Mouse (Mus musculus) heart, embryonic 16.5 days (tissue): ENCODE results near the gene Nr1d1. TPM values are rescaled to one million over a fixed set of nuclear protein-coding genes. Genes with fewer than 3 reads are reported as not detected.

ENCODE experiments used
- ATAC-seq: fragments of 200-750 bp; cut with Nextera tagmentation; replicated peaks from 2 replicates; pipeline ENCODE4 v1.8.0; 2017; ENCODE audit warnings: moderate number of reproducible peaks; ENCODE audit not compliant: insufficient read depth, low FRiP score; ENCODE audit errors: extremely low read depth
- H3K27ac ChIP-seq: fragments of 300-500 bp; sonication (generic); 2 replicates; pipeline ENCODE4 v1.5.1; 2014; ENCODE audit warnings: mild to moderate bottlenecking, low read length, control low read depth, moderate library complexity
- H3K27me3 ChIP-seq: fragments of 300-500 bp; sonication (generic); 2 replicates; pipeline ENCODE4 v1.6.1; 2014; ENCODE audit warnings: low read length, mixed read lengths; ENCODE audit not compliant: control insufficient read depth, insufficient read depth
- H3K36me3 ChIP-seq: fragments of 300-500 bp; sonication (generic); 2 replicates; pipeline ENCODE4 v1.6.1; 2014; ENCODE audit not compliant: control insufficient read depth, insufficient read depth
- H3K4me1 ChIP-seq: fragments of 300-500 bp; sonication (generic); 2 replicates; pipeline ENCODE4 v1.6.1; 2014; ENCODE audit warnings: low read length, mixed read lengths; ENCODE audit not compliant: control insufficient read depth, insufficient read depth
- H3K4me2 ChIP-seq: fragments of 300-500 bp; sonication (generic); 2 replicates; pipeline ENCODE4 v1.6.1; 2014; ENCODE audit warnings: low read depth, mild to moderate bottlenecking, control low read depth, low read length
- H3K4me3 ChIP-seq: fragments of 300-500 bp; sonication (generic); 2 replicates; pipeline ENCODE4 v1.5.1; 2014; ENCODE audit warnings: mild to moderate bottlenecking, control low read depth, low read length
- H3K9ac ChIP-seq: fragments of 300-500 bp; sonication (generic); 2 replicates; pipeline ENCODE4 v1.6.1; 2014; ENCODE audit warnings: low read length, control low read depth
- H3K9me3 ChIP-seq: fragments of 300-500 bp; sonication (generic); replicated peaks from 2 replicates; pipeline ENCODE4 v1.6.1; 2016; ENCODE audit warnings: low read length; ENCODE audit not compliant: control insufficient read depth
- WGBS: fragments of 180-500 bp; shearing (Covaris S2); extraction: QIAGEN DNeasy Blood & Tissue Kit; methylation state at CpG from one replicate; pipeline ENCODE4 v1.1.7; 2014; 5-methylcytosine and 5-hydroxymethylcytosine counted together
- polyA plus RNA-seq: library from polyadenylated mRNA; unstranded; fragments of >200 nt; fragmentation: Nextera tagmentation; extraction: Ambion mirVana; gene quantifications from 2 replicates; pipeline ENCODE4 v1.2.1, GENCODE M21; 2015

The Nr1d1 gene
- polyA plus RNA-seq, 1 experiment from 2014 or later: 8.2 TPM

DNA sequence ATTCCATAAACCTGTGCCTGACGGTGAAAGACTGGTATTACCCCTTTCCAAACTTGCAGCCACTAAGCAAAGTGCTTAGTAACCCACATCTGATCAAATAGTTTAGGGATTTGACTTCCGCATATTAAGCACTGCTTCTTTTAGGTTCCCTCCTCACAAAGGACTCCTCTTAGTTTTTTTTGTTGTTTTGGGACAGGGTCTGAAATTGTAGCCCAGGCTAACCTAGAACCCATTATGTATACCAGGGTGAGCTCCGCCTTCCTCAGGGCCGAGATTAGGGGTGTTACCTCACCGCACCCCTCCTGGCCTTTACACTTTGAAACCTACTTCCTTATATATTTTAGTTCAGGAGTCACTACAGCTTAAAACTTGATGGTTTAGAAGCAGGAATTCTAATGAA is 14.7 kb upstream of the Nr1d1 start:
- no peak for ATAC-seq
- H3K27ac ChIP-seq: no peak overlapping the region; the same call in 1 of the 2 replicates
- H3K4me3 ChIP-seq: peak overlapping the region; percentile 67
- 35% methylated on average over 5 of the region's 5 CpGs for WGBS
- H3K36me3 ChIP-seq: no peaks in the 10 kb centered on the region
- H3K4me2 ChIP-seq: peak overlapping the region; percentile 97
- no peaks in the 10 kb centered on the region for H3K27me3 ChIP-seq
- peaks cover 50% of the 10 kb centered on the region for H3K4me1 ChIP-seq
- H3K9me3 ChIP-seq: no peaks in the 10 kb centered on the region
- peak overlapping the region; percentile 71 for H3K9ac ChIP-seq

DNA sequence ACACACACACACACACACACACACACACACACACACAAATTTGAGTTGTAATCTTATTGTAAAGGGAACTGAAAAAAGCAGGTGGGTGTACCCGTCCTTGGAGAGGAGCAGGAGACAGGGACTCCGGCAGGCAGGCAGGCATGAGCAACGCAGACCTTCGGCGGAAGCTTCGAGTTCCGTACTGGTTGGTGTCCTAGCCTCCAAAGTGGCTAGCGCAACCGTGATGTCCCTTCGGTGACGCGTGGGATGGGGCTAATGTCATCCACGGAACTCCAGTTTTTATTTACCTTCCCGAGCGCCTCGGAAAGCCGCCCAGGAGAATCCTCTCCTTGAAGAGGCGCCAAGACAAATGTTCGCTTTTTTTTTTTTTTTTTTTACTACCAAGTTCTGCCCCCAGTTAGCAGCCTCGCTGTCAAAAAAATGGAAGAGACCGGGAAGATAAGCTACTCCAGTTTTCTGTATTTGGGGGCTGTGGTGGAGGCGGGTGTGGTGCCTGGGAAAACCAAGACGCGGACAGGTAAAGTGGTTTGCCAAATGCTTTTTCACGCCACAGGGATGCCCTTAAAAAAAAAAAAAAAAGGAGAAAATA is 14.2 kb upstream of the Nr1d1 start:
- ATAC-seq: no peak
- under 1% methylated on average over 25 of the region's 25 CpGs for WGBS
- H3K4me3 ChIP-seq: peak overlapping the region; percentile 67
- no peaks in the 10 kb centered on the region for H3K36me3 ChIP-seq
- H3K27ac ChIP-seq: peak overlapping the region; percentile 84
- peak overlapping the region; percentile 71 for H3K9ac ChIP-seq
- peak overlapping the region; percentile 97 for H3K4me2 ChIP-seq
- H3K27me3 ChIP-seq: no peaks in the 10 kb centered on the region
- no peaks in the 10 kb centered on the region for H3K9me3 ChIP-seq
- peaks cover 53% of the 10 kb centered on the region for H3K4me1 ChIP-seq

DNA sequence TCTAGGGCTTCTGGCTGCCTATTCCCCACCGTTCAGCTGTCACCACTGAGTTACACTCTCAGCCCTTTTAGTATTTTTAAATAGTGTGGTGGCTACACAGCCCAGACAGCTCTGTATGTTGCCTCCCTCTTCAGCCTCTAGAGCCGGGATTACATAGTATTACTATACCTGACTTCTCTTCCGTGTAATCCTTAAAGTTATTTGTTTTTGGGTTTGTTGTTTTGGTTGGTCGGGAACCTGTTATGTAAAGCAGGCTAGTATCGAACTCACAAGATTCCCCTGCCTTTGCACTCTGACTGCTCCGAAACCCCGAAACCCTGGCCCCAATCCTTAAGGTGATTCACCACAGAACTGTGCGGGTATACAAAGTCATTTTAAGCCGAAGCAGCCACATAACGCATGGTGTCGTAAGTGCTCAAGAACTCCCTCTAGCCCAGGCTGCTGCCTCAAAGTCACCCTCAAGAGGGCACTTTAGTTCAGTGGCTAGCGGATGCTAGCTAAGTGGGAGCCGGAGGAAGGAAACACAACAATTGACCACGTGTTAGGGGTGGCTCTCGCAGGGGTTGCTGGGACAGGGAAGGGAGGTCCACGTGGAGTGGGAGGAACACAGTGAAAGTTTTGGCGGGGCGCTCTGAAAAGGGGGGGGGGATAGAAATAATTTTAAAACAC is 13.6 kb upstream of the Nr1d1 start:
- Histone ChIP-seq H3K9me3 (no peaks in the 10 kb centered on the region), H3K27me3 (no peaks in the 10 kb centered on the region), H3K4me1 (peaks cover 53% of the 10 kb centered on the region), H3K4me2 (peak overlapping the region; percentile 97), H3K27ac (peak overlapping the region; percentile 87), H3K9ac (peak overlapping the region; percentile 71), H3K4me3 (peak overlapping the region; percentile 67), H3K36me3 (no peaks in the 10 kb centered on the region)
- 8% methylated on average over 18 of the region's 18 CpGs for WGBS
- ATAC-seq: peak; percentile 64

DNA sequence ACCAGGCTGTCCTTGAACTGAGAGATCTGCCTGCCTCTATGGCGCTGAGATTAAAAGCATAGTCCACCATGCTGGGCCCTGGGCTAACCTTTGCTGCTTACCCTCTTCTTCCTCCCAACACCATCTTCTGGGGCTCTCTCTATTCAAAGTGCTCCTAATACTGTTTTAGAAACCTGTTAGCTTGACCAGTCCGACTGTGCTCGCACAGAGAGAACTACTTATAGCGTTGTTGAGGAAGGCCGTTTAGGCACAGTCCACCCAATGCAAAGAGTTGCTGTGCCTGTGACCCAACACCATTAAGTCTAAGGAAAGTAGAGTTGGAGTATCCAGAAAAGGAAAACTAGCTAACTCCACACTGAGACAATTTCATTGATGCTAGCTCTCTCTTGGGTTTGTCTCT is 13.0 kb upstream of the Nr1d1 start:
- WGBS: 88% methylated on average over 5 of the region's 5 CpGs
- H3K36me3 ChIP-seq: no peaks in the 10 kb centered on the region
- H3K4me2 ChIP-seq: peak overlapping the region; percentile 97; the same call in 1 of the 2 replicates
- H3K4me3 ChIP-seq: no peak overlapping the region
- H3K9ac ChIP-seq: peak overlapping the region; percentile 54
- no peak for ATAC-seq
- H3K4me1 ChIP-seq: peaks cover 56% of the 10 kb centered on the region
- H3K9me3 ChIP-seq: no peaks in the 10 kb centered on the region
- H3K27ac ChIP-seq: peak overlapping the region; percentile 87
- H3K27me3 ChIP-seq: no peaks in the 10 kb centered on the region

DNA sequence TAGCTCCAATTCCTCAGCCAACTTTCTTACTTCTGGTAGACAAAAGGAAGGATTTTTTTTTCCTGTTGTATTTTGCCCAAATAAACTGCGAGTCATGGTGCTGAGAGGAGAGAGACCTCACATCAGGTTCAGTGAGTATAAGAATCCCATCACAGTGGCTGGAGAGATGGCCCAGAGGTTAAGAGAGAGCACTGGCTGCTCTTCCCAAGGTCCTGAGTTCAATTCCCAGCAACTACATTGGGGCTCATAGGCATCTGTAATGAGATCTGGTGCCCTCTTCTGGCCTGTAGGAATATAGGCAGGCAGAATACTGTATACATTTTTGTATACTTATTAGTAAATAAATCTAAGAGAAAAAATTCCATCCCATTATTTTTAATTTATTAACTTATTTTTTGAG is 12.6 kb upstream of the Nr1d1 start:
- peak overlapping the region; percentile 99 for H3K27ac ChIP-seq
- no peak for ATAC-seq
- peak overlapping the region; percentile 59; the same call in 1 of the 2 replicates for H3K9ac ChIP-seq
- H3K4me2 ChIP-seq: peak overlapping the region; percentile 65
- WGBS: 82% methylated on average over 1 of the region's 1 CpGs
- no peaks in the 10 kb centered on the region for H3K27me3 ChIP-seq
- H3K9me3 ChIP-seq: no peaks in the 10 kb centered on the region
- no peak overlapping the region for H3K4me3 ChIP-seq
- peaks cover 61% of the 10 kb centered on the region for H3K4me1 ChIP-seq
- no peaks in the 10 kb centered on the region for H3K36me3 ChIP-seq

DNA sequence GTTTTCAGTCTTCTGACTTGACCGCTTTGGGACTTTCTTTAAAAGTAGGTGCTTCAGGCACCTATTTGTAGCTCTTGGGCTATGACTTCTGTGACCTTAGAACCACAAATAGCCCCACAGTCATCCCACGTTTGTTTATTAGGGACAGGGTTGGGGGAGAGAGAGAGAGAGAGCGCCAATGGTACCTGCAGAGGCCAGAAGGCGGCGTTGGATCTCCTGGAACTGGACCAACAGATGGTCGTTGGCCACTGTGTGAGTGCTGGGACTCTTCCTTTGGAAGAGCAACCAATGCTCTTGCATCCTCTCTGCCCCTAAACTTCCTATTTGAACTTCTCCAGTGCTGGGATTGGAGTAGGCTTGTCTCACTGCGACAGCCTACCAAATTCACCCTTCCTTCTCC is 12.1 kb upstream of the Nr1d1 start:
- peak overlapping the region; percentile 59 for H3K9ac ChIP-seq
- peaks cover 65% of the 10 kb centered on the region for H3K4me1 ChIP-seq
- no peak overlapping the region; the same call in 1 of the 2 replicates for H3K4me3 ChIP-seq
- H3K27ac ChIP-seq: peak overlapping the region; percentile 99
- H3K4me2 ChIP-seq: peak overlapping the region; percentile 65
- H3K9me3 ChIP-seq: no peaks in the 10 kb centered on the region
- H3K27me3 ChIP-seq: no peaks in the 10 kb centered on the region
- 22% methylated on average over 7 of the region's 7 CpGs for WGBS
- ATAC-seq: no peak
- H3K36me3 ChIP-seq: no peaks in the 10 kb centered on the region

DNA sequence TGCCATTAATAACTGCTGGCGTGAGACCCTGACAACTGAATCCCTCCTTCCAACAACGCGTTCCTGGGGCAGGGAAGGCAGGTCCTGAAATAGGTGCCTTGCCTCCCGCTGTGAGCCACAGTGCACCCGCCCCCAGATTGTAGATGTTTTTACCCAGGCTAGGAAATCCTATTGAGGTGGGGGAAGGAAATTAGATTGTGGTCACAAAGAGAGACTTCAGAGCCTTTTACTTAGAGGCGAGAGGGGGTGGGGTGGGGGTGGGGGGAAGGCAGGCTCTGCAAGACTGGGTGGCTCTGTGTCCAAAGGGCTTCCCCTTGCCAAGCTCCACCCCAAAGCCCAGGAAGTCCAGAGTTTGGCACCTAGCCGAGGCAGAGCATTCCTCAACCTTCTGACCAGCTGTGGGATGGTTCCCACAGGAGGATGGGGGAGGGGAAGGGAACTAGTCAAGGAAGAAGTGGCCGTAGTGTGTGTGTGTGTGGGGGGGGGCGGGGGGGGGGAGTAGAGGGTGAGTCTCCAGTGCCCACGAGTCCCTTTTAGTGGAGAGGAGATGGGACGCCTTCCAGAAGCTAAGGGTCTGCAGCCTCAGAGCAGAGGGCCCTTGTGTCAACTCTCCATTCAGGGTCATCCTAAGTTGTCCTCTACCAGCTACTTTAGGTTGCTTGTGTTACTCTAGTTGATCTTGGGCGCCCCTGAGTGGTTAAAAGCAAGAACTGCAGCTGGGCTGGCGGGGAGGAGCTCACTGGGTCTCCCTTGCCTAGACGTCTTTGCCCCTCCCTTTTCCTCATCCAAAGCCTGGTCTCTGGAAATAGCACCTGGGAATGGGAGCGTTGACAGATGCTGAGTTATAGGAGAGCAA is 11.5 kb upstream of the Nr1d1 start:
- Histone ChIP-seq H3K4me1 (peaks cover 72% of the 10 kb centered on the region), H3K36me3 (no peaks in the 10 kb centered on the region), H3K4me3 (peak overlapping the region; percentile 26), H3K9ac (peak overlapping the region; percentile 71), H3K27me3 (no peaks in the 10 kb centered on the region), H3K27ac (peak overlapping the region; percentile 99), H3K4me2 (peak overlapping the region; percentile 65), H3K9me3 (no peaks in the 10 kb centered on the region)
- peak; percentile 67 for ATAC-seq
- WGBS: 0% methylated on average over 14 of the region's 15 CpGs

- peak overlapping the region; percentile 71 for H3K9ac ChIP-seq
- H3K4me2 ChIP-seq: peak overlapping the region; percentile 65
- no peaks in the 10 kb centered on the region for H3K9me3 ChIP-seq
- peak overlapping the region; percentile 99 for H3K27ac ChIP-seq
- WGBS: 3% methylated on average over 12 of the region's 12 CpGs
- no peaks in the 10 kb centered on the region for H3K27me3 ChIP-seq
- peaks cover 74% of the 10 kb centered on the region for H3K4me1 ChIP-seq
- ATAC-seq: peak; percentile 28
- H3K4me3 ChIP-seq: peak overlapping the region; percentile 26
- H3K36me3 ChIP-seq: no peaks in the 10 kb centered on the region
Observed at GRCm38 (mm10) chr11:98785772-98786281, 10.7 kb upstream of the Nr1d1 start.
